Mouse (Mus musculus): ENCODE data around the gene Rnf213.

GRCm38 (mm10) chr11:119427986-119428385, 35.1 kb downstream of the Rnf213 start:
- TF ChIP-seq POLR2A (IDR thresholded peaks at IDR 0.05; ENCODE audit: borderline replicate concordance, low read depth, low read length) (no peak), CTCF (IDR thresholded peaks at IDR 0.05; ENCODE audit: low read depth, low read length) (no peak)
